Mouse (Mus musculus): ENCODE results near the gene Nap1l2.

GRCm38 (mm10) chrX:103156134-103156533 is 30.3 kb downstream of the Nap1l2 start:
- no peak for TF ChIP-seq POLR2A (IDR thresholded peaks at IDR 0.05; ENCODE audit: control insufficient read depth in 1 of 2, insufficient read depth in 1 of 2, low read depth in 1 of 2, low read length in 2 of 2, poor library complexity in 1 of 2)
- no peak for TF ChIP-seq KAT2A (conservative IDR thresholded peaks at IDR 0.05; ENCODE audit: low read depth, low read length)
- no peak for TF ChIP-seq TCF12 (IDR thresholded peaks at IDR 0.05; ENCODE audit: low read depth, low read length)
- TF ChIP-seq TBP (IDR thresholded peaks at IDR 0.05; ENCODE audit: low read depth, low read length) = no peak
- no peak for TF ChIP-seq NELFE (IDR thresholded peaks at IDR 0.05; ENCODE audit: low read depth, low read length)
- TF ChIP-seq CTCF (IDR thresholded peaks at IDR 0.05 in 2 of 3, conservative IDR thresholded peaks at IDR 0.05 in 1 of 3; ENCODE audit: control insufficient read depth in 1 of 3, insufficient read depth in 1 of 3, low read depth in 2 of 3, low read length in 3 of 3, poor library complexity in 1 of 3, severe bottlenecking in 1 of 3) = no peak
- TF ChIP-seq CHD1 (IDR thresholded peaks at IDR 0.05; ENCODE audit: low read depth, low read length) = no peak
- TF ChIP-seq EP300 (IDR thresholded peaks at IDR 0.05; ENCODE audit: low read depth in 1 of 2, low read length in 2 of 2) = no peak
- no peak for TF ChIP-seq HCFC1 (IDR thresholded peaks at IDR 0.05; ENCODE audit: low read depth, low read length)
- no peak for TF ChIP-seq USF1 (IDR thresholded peaks at IDR 0.05; ENCODE audit: low read depth, low read length)
- no peak for TF ChIP-seq ZC3H11A (IDR thresholded peaks at IDR 0.05; ENCODE audit: low read depth, low read length)
